Mouse (Mus musculus) brain, embryonic 14.5 days (tissue): ENCODE results near the gene Crtc1. TPM values are rescaled to one million over a fixed set of nuclear protein-coding genes. Genes with fewer than 3 reads are reported as not detected.
A peak's percentile ranks its signal among the peaks of the same experiment; 100 is the strongest.

Experiments used
- DNase-seq: peaks from one replicate; pipeline ENCODE4 v3.0.0-alpha.2; 2011; ENCODE audit warnings: low read depth
- CTCF ChIP-seq: fragments of 200-500 bp; IDR thresholded peaks from 2 replicates; pipeline ENCODE4 v1.5.1; 2012; ENCODE audit warnings: inconsistent platforms, mild to moderate bottlenecking, moderate library complexity, borderline replicate concordance; ENCODE audit not compliant: insufficient read depth, insufficient read length; ENCODE audit errors: extremely low read depth
- POLR2A ChIP-seq: fragments of 200-500 bp; IDR thresholded peaks from 2 replicates; pipeline ENCODE4 v1.6.1; 2012; ENCODE audit warnings: mild to moderate bottlenecking, inconsistent platforms, borderline replicate concordance; ENCODE audit not compliant: poor library complexity, insufficient read depth, insufficient read length, severe bottlenecking; ENCODE audit errors: extremely low read depth
- polyA plus RNA-seq: library from polyadenylated mRNA; depleted of rRNA; stranded (reverse); fragments of >200 nt; gene quantifications from 2 replicates; pipeline ENCODE4 v1.2.3, GENCODE M21; 2012; rRNA removed

Crtc1 gene
- polyA plus RNA-seq, 1 experiment, result 77.0 TPM

DNA sequence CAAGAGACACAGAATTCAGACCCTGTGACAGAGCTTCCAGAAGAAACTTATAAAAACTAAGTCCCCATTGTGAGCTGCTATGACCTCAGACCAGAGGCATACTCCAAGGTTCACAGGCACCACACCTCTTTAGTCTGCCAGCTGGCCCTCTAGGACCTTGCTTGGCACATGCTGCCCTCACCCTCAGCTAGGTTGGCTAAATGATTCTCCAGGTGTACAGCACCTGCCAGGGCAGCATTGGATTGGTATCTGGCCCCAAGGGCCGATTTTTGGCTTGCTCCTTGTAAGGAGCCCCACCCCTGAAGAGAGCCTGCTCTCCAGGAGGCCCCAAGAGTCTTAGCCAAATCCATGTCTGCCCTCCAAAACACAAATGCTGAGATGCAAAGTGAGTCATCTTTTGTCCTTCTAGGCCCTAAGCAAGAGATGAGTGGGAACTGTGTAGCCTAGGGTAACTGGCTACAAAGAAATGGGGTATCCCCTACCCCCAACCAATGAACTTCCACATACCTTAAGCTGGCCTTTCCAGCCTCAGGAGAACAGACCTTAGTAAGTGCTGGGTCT is 91.4 kb downstream of the Crtc1 start:
- TF ChIP-seq CTCF (no peak), POLR2A (no peak)
- DNase-seq, result no peak

DNA sequence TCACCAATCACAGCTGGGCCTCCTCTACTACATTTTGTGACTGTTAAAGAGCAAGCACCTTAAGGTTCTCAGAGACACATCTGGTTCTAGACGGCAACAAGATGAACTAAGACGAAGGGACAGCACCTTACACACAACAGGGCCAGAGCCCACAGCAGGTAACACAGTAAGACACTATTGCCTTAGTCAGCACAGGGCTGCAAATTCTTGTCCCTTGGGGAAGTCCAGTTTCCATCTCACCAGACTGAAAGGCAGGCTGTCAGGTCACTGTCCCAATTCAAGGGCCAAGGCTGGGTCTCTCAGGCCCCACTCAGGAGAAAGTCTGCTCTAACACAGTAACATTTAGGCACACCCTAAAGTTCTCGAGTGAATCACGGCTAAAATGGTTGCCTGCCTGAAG is 91.9 kb downstream of the Crtc1 start:
- no peak for TF ChIP-seq POLR2A
- no peak for TF ChIP-seq CTCF
- no peak for DNase-seq

DNA sequence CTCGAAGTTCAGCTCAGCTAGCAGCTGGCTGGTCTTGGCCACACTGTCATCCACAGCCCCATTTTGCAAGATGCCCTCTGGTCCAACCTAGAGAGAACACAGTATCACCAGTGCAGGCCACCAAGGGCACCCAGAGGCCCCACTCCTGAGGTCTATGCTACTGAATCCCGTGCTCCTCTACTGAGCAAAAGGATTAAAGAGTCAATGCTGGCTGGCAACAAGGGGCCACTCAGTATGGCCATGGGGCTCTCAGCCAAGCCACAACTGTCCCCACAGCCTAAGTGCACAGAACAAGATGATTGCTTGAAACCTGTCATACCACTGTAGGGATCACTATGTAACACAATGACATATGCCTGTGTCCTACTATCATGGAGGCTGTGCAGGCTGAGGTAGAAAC is 95.1 kb downstream of the Crtc1 start:
- TF ChIP-seq POLR2A (no peak), CTCF (no peak)
- DNase-seq, result no peak

DNA sequence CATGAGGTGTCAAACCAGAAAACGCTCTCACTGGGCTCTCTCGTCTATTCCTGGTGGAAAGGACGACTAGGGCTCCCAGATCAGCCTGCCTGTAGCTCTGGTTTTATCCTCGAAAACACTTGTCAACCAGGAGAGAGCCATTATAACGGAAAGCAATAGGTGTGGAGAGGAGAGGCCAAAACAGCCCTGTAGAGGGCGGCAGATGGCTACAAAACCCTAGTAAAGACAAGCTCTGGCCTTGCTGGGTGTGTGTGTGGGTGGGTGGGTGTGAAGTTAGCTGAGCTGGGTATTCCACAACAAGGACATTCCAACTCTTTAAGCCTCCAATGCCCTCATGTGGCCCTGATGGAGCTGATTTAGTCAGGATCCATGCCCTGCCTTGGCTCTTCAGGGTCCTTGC is 95.7 kb downstream of the Crtc1 start:
- TF ChIP-seq CTCF (peak; percentile 66), POLR2A (no peak)
- DNase-seq, result peak; percentile 63

DNA sequence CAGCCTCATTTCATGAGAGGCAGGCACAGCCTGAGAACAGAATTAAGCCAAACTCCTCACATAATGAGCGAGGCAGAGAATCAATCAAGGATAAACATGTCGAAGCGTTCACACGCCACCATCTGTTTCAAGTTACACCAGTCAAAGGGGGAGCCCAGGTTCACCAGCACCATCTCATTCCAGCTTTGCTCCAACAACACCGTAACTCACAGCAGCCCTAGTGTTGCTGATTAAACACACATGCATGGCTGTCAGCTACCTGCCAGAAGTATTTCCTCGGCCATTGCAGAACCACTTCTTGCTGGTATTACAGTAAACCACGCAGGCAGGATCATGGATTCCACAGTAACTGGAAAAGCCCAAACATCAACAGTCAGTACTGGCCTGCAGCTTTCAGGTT is 96.3 kb downstream of the Crtc1 start:
- DNase-seq, result peak; percentile 39
- TF ChIP-seq POLR2A, result no peak
- no peak for TF ChIP-seq CTCF

DNA sequence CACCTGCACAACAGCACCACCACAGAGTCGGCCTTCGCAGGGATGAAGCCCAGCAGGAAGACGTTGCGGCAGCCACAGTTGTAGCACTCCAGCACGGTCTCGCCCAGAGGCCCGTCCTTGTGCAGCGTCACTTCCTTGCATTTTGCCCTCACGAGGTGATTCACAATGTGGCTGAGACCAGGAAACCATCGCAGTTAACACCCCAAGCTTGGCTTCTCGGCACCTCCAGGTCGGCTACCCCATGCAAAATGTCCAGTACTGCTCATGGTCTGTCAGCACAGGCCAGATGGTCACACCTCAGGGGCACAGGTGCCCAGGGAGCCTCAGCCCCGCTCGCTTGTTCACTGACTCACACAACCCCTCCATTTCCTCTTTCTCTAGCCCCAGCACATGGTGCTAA is 97.4 kb downstream of the Crtc1 start:
- TF ChIP-seq CTCF (no peak), POLR2A (no peak)
- no peak for DNase-seq

DNA sequence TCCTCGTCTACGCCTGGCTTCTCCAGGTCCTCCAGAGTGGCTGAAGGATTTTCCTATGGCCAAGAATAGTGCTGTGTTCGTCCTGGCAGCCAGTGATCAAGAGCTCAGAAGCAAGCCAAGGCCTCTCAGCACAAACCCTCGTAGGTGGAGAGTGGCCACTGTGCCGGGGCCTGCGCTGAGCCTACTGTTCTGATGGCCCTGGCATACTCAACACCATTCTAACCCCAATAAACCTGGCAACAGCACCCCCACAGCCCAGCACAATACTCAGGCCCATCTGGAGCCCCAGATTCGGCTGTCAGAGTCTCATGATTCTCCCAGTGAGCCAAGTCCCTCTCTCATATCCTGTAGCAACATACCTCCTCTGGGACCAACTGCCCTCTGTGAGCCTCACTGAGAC is 98.7 kb downstream of the Crtc1 start:
- TF ChIP-seq POLR2A (no peak), CTCF (no peak)
- DNase-seq, result no peak

DNA sequence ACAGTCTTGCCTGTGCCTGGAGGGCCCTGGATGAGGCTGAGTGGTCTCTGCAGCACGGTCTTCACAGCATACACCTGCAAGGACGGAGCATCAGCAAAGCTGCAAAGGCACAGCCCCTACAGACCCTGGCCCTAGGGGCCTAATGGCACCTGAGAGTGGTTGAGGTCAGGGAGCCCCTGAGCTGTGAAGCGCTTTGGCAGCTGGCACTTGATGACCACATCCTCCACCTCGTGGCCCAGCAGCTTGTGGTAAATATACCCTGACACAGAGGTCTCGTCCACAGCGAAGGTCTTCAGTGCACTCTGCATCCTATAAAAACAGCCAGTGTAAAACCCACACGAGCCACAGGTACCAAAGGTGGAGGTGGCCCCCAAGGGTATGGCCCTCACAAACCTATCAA is 100.4 kb downstream of the Crtc1 start:
- no peak for TF ChIP-seq CTCF
- TF ChIP-seq POLR2A, result no peak
- no peak for DNase-seq

DNA sequence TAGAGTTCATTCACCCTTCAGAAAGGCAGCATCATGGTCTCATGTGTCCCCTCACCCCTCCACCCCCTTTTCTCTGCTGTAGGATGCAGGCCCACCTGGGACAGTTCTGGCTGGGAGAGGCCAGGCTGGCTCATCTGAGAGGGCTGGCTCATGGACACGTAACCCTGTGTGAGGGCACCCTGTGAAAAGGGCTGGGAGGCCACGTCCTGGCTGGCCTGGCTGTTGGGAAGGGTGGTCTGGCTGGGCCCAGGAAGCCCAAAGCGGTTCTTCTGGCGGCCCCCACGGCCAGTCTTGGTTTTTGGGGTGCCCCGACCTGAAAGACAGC is 106.5 kb downstream of the Crtc1 start:
- TF ChIP-seq POLR2A (no peak), CTCF (no peak)
- DNase-seq, result no peak

Other genes starting within 250 kb of the Crtc1 start
- gene Slc25a42, start 227.3 kb downstream of the Crtc1 start, polyA plus RNA-seq, result 26.2 and 26.8 TPM in 2 replicates
- gene Sugp2, start 205.4 kb downstream of the Crtc1 start, polyA plus RNA-seq, result 149 and 191 TPM in 2 replicates
- 96.9 and 115 TPM in 2 replicates for gene Armc6, start 205.1 kb downstream of the Crtc1 start, polyA plus RNA-seq
- 68.5 and 80.2 TPM in 2 replicates for gene Homer3, start 156.8 kb downstream of the Crtc1 start, polyA plus RNA-seq
- 61.3 and 66.2 TPM in 2 replicates for gene Ddx49, start 137.1 kb downstream of the Crtc1 start, polyA plus RNA-seq
- gene Cope, start 137.1 kb downstream of the Crtc1 start, polyA plus RNA-seq, result 263 and 350 TPM in 2 replicates
- 34.1 and 45.1 TPM in 2 replicates for gene Cers1, start 123.8 kb downstream of the Crtc1 start, polyA plus RNA-seq
- gene Gdf1, start 109.8 kb downstream of the Crtc1 start, polyA plus RNA-seq, result 10.2 and 12.5 TPM in 2 replicates
- 20.5 and 40.3 TPM in 2 replicates for gene Upf1, start 86.3 kb downstream of the Crtc1 start, polyA plus RNA-seq
- 0.12 and 0.64 TPM in 2 replicates for gene Comp, start 66.0 kb downstream of the Crtc1 start, polyA plus RNA-seq
- gene Klhl26, start 37.4 kb upstream of the Crtc1 start, polyA plus RNA-seq, result 46.7 and 50.6 TPM in 2 replicates
- 64.8 and 68.6 TPM in 2 replicates for gene Tmem59l, start 47.8 kb upstream of the Crtc1 start, polyA plus RNA-seq
- gene Crlf1, start 53.6 kb upstream of the Crtc1 start, polyA plus RNA-seq, result 1.4 and 2.5 TPM in 2 replicates
- gene Rex1bd, start 67.2 kb upstream of the Crtc1 start, polyA plus RNA-seq, result 175 and 234 TPM in 2 replicates
- gene Uba52, start 71.2 kb upstream of the Crtc1 start, polyA plus RNA-seq, result 1,073 and 1,241 TPM in 2 replicates
- gene Fkbp8, start 88.1 kb upstream of the Crtc1 start, polyA plus RNA-seq, result 485 and 597 TPM in 2 replicates
- 44.5 and 52.0 TPM in 2 replicates for gene Kxd1, start 88.4 kb upstream of the Crtc1 start, polyA plus RNA-seq
- gene Ell, start 99.9 kb upstream of the Crtc1 start, polyA plus RNA-seq, result 26.6 and 27.0 TPM in 2 replicates
- 165 and 231 TPM in 2 replicates for gene Isyna1, start 154.8 kb upstream of the Crtc1 start, polyA plus RNA-seq
- 202 and 236 TPM in 2 replicates for gene Ssbp4, start 169.3 kb upstream of the Crtc1 start, polyA plus RNA-seq
- 1.4 TPM in 2 replicates for gene Lrrc25, start 176.6 kb upstream of the Crtc1 start, polyA plus RNA-seq
- 0.23 and 0.26 TPM in 2 replicates for gene Gdf15, start 192.9 kb upstream of the Crtc1 start, polyA plus RNA-seq
- 80.8 and 83.7 TPM in 2 replicates for gene Pgpep1, start 220.8 kb upstream of the Crtc1 start, polyA plus RNA-seq
- 159 and 208 TPM in 2 replicates for gene Lsm4, start 233.7 kb upstream of the Crtc1 start, polyA plus RNA-seq